Mouse (Mus musculus) liver, postnatal 0 days (tissue): ENCODE data around the gene Cpsf4l.

Experiments used
- CTCF ChIP-seq: sonication (generic); IDR thresholded peaks from 2 replicates; pipeline ENCODE4 v1.5.1; 2016; ENCODE audit warnings: antibody characterized with exemption, low read depth
- EP300 ChIP-seq: IDR thresholded peaks from 2 replicates; pipeline ENCODE4 v1.6.1; 2016; ENCODE audit warnings: antibody characterized with exemption, low read depth, mild to moderate bottlenecking

DNA sequence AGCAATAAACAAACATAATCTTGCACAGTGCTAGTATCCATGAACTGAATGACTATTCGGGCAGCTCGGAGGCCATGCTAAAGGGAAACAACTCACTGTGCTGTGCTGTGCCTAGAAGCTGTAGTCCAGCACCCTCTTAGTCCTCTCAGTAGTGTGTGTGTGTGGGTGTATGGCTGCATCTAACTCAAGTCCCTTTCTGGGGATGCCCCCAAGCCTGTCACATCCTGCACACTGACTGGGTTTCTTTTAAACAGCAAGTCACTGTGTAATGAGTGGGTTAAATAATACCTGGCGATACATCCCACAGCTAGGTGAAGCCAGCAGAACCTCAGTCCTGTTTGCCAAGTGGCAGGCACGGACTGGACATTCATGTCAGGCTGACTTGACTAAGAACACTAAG is 51.1 kb downstream of the Cpsf4l start:
- TF ChIP-seq CTCF, result no peak
- TF ChIP-seq EP300, result no peak
